Mouse (Mus musculus): ENCODE measurements around the gene Stam2.

- TF ChIP-seq CTCF (conservative IDR thresholded peaks at IDR 0.05 in 1 of 2, IDR thresholded peaks at IDR 0.05 in 1 of 2; ENCODE audit: low read depth in 2 of 2, low read length in 2 of 2) (no peak), BHLHE40 (IDR thresholded peaks at IDR 0.05; ENCODE audit: low read depth, low read length) (no peak), EP300 (IDR thresholded peaks at IDR 0.05; ENCODE audit: low read length) (no peak), MAFK (IDR thresholded peaks at IDR 0.05; ENCODE audit: insufficient replicate concordance, low read length) (no peak), POLR2A (IDR thresholded peaks at IDR 0.05; ENCODE audit: low read depth, low read length) (no peak)
Observed at GRCm38 (mm10) chr2:52753573-52754317, 11.7 kb upstream of the Stam2 start.
